Mouse (Mus musculus) kidney, adult 11 months (tissue): Measurements from ENCODE around the gene Stx17.

ENCODE experiments used
- DNase-seq: peaks from one replicate; pipeline ENCODE4 v3.0.0; 2022

Gene Stx17

GRCm38 (mm10) chr4:48124773-48125469 is at the start of gene Stx17:
Gene Stx17 (plus strand): TSS chr4:48124915.
- DNase-seq: peak; percentile 87

- DNase-seq: peak; percentile 11
Observed at GRCm38 (mm10) chr4:48076693-48077471, 47.8 kb upstream of the Stx17 start.

GRCm38 (mm10) chr4:48078213-48078612 is 46.5 kb upstream of the Stx17 start:
- no peak for DNase-seq

GRCm38 (mm10) chr4:48079285-48080039 is 45.3 kb upstream of the Stx17 start:
- no peak for DNase-seq

- DNase-seq: no peak
Observed at GRCm38 (mm10) chr4:48083452-48083851, 41.3 kb upstream of the Stx17 start.

DNA sequence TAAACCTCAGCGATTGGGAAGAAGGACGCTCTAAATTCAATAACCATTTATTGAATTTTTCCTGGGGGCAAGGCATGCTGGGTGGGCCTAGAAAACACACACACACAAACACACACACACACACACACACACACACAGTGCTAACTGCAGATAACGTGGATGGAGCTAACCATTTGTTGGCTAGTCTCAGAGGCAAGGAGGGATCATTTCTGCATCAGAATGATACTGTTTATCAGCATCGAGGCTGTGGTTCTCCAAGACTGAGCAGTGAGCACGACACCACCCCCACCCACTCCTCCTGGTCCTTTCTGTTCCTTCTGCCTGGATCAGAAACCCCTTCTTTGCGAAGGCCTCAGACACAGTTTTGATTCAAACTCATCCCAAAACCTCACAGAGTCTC is 38.1 kb upstream of the Stx17 start:
- no peak for DNase-seq

DNA sequence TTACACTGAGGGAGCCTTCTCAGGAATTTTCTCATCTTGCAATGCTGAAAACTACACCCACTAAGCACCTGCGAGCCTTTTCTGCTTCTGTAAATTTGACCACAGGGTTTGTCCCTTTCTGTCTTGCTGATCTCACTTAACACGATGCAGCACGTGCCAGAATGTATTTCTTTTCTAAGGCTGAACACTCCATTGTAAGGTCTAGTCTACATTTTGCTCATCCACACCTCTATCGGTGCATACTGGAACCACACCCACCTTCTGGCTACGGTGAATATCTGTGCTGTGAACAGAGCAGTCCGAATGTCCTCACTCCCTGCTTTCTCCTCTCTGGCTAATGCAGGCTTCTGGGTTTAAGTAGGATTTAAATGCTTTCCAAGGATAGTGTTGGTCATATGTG is 37.2 kb upstream of the Stx17 start:
- DNase-seq: no peak

DNA sequence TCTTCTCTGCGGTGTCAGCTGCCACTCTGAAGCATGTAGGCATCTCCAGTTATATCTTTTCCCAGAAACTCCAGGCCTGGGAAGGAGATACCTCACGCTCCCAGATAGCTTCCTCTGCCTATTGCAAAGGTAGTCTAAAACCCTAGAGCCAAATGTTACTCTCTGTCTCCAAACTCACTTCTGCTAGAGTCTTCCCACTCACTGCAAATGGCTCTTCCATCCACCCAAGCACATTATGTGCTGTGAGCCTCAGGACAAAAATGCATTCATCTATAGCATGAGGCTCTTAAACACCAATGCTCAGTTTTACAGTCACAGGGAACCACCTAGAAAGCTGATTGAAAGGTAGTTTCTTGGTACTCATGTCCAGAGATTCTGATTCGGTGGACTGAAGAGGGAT is 31.5 kb upstream of the Stx17 start:
- DNase-seq: no peak

DNA sequence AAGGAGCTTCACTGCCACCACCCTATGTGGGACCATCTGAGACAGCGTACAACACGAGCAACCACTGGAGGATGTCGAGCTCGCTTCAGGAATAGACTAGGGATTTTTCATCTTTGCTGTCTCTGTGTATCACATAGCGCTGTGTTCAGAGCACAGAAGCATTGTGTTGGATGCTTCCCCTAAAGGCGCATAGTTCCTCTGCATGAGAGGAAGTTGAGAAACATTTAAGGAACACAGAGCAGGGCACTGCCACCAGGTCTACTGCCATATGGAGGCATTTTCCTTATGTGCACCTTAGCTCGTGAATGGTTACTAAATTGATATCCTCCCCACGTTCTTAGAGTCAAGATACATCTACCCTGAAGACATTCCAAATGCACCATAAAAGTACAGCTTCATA is 24.5 kb upstream of the Stx17 start:
- DNase-seq: no peak

- no peak for DNase-seq
Observed at GRCm38 (mm10) chr4:48101981-48102380, 22.7 kb upstream of the Stx17 start.

DNA sequence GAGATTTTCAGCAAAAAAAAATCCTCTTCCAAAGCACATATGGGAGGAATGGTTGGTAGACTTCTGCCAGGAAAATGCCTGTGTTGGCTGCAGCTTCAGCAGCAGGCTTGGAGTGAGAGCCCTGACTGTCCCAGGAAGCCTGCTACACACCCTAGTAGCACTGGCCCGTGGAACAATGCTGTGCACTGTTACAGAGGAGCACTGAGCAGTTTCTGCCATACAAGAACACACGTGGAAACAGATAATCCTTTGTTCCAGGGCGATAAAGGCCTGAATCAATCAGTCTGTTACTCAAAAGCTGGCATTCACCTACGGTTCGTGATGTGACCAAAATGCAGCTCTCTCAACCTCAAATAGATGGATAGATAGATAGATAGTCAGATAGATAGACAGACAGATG is 19.3 kb upstream of the Stx17 start:
- no peak for DNase-seq

- no peak for DNase-seq
Observed at GRCm38 (mm10) chr4:48107086-48107485, 17.6 kb upstream of the Stx17 start.

DNA sequence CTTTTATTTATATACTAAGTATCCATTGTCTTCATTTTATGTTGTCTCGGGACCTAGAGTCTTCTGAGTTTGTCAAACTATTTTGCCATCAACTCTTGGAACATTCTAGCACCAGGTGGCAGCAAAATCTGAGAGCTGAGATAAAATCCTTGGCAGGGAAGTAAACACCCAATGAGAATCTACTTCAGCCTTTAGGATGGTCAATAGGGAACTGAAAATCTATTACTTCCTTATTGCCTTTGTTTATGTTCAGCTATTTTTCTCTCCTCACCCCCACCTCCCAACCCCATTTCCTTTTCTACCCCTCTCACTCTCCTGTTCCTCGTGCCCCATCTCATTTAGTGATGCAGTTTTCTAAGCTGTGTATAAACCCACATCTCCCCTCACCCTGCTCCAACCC is 16.1 kb upstream of the Stx17 start:
- no peak for DNase-seq

GRCm38 (mm10) chr4:48110331-48110730 is 14.4 kb upstream of the Stx17 start:
- DNase-seq: no peak

GRCm38 (mm10) chr4:48116191-48116590 is 8.5 kb upstream of the Stx17 start:
- DNase-seq: no peak

- DNase-seq: no peak
Observed at GRCm38 (mm10) chr4:48124416-48124772, 321 bp upstream of the Stx17 start.

DNA sequence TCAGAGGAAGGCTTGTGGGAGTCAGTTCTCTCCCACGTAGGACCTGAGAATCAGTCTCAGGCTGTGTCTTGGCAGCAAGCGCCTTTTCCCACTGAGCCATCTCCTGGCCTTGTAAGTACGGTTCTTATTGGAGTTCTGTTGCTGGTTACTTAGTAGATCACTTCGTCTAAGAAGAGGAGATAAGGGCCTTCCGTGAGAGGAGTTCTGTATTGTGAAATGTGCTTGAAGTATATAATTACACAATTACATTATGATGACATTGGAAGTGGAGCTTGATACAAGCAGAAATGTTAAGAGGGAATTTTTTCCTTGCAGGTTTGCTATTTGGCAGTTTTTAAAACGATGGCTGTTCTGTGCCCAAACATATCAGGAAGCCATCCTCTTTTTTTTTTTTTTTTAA is 5.6 kb downstream of the Stx17 start:
- DNase-seq: no peak

DNA sequence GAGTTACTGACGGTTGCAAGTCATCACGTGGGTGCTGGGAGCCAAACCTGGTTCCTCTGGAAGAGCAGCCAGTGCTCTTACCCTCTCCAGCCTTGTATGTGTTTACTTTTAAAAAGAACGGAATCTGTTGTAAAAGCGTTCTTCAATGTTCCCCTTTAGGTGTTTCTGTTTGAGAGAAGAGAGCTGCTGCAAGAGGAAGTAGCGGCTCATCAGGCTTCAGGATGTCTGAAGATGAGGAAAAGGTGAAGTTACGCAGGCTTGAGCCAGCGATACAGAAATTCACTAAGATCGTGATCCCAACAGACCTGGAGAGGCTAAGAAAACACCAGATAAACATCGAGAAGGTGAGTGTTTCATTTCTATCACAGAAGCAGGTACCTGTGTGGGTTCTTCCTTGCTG is 6.9 kb downstream of the Stx17 start:
- no peak for DNase-seq

GRCm38 (mm10) chr4:48132721-48133120 is 8.0 kb downstream of the Stx17 start:
- DNase-seq: no peak

GRCm38 (mm10) chr4:48149492-48149891 is 24.8 kb downstream of the Stx17 start:
- no peak for DNase-seq

- DNase-seq: no peak
Observed at GRCm38 (mm10) chr4:48153229-48153628, 28.5 kb downstream of the Stx17 start.

- no peak for DNase-seq
Observed at GRCm38 (mm10) chr4:48155864-48156263, 31.1 kb downstream of the Stx17 start.

DNA sequence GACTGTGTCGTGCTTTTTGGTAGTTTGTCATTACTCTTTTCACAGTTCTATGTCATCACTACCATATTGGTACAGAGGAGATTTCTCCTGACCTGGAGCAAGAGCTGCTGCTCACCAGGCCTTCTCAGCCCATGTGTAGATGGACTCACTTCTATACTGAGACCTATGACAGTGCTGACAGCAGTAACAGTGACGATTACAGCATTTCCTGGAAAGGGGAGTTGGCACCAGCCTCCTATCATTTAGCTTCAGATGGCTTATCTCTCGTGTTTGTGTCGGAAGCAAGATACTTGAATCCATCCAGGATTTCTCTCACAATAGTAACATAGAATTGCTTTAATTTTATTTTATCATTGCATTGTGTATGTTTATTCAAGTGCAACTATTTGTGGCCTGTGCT is 35.7 kb downstream of the Stx17 start:
- no peak for DNase-seq

DNA sequence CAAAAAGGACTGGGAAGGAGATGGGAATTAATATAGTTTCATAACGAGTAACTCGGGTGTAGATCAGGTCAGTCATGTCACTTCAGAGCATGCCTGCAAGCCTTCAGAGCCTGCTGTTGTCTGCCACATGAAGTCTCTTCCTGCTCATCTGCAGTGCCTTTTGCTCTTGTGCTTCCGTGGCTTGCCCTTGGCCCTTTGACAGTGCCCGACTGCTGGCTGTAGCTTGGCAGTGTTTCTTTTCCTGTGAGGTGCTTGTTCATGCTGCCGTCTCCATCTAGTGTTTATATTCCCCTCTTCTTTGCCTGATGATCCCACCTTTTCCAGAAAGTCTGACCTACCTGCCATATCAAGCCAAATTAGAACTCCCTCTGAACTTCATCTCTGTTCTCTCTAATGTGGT is 39.1 kb downstream of the Stx17 start:
- DNase-seq: no peak
